Mouse (Mus musculus) left cerebral cortex, postnatal 10 days (tissue): Measurements from ENCODE around the gene Slc17a2. TPM values are rescaled to one million over a fixed set of nuclear protein-coding genes. Genes with fewer than 3 reads are reported as not detected.
A peak's percentile ranks its signal among the peaks of the same experiment; 100 is the strongest.

Source experiments
- DNase-seq, 2 experiments: peaks; one replicate each; pipeline ENCODE4 v3.0.0; 2021 to 2022; ENCODE audit warnings: low spot score in 2 of 2, mixed read lengths in 1 of 2; ENCODE audit errors: extremely low spot score in 1 of 2
- intact Hi-C: fragments of 180-260 bp; cut with DNase I; formaldehyde crosslinking; loops from one replicate; pipeline ENCODE4 v1.15.1; 2025
- total RNA-seq, 2 experiments: library from RNA; stranded (reverse); gene quantifications; 2 replicates each; pipeline ENCODE4 v1.2.3; 2021

Gene Slc17a2
- total RNA-seq, 2 experiments from 2014 or later, result not detected

GRCm38 (mm10) chr13:23772561-23773313 lies 34.1 kb upstream of the Slc17a2 start:
- DNase-seq, result peak; percentile 47 to 64
- intact Hi-C loops, result no loop called here

GRCm38 (mm10) chr13:23778339-23778738 lies 28.5 kb upstream of the Slc17a2 start:
- no peak for DNase-seq
- intact Hi-C loops, result no loop called here

- intact Hi-C loops, result no loop called here
- no peak for DNase-seq
Measured at GRCm38 (mm10) chr13:23779025-23779424, 27.8 kb upstream of the Slc17a2 start.

GRCm38 (mm10) chr13:23792520-23792919 lies 14.3 kb upstream of the Slc17a2 start:
- intact Hi-C loops, result no loop called here
- peak; percentile 57 to 58 for DNase-seq

- DNase-seq, result no peak
- intact Hi-C loops, result no loop called here
Measured at GRCm38 (mm10) chr13:23799405-23799804, 7.4 kb upstream of the Slc17a2 start.

- intact Hi-C loops, result no loop called here
- no peak for DNase-seq
Measured at GRCm38 (mm10) chr13:23804532-23804931, 2.3 kb upstream of the Slc17a2 start.

GRCm38 (mm10) chr13:23816148-23816547 lies 9.4 kb downstream of the Slc17a2 start:
- DNase-seq, result no peak
- intact Hi-C loops, result no loop called here

- no peak for DNase-seq
- intact Hi-C loops, result no loop called here
Measured at GRCm38 (mm10) chr13:23820179-23820940, 13.6 kb downstream of the Slc17a2 start.

GRCm38 (mm10) chr13:23822213-23822612 lies 15.4 kb downstream of the Slc17a2 start:
- intact Hi-C loops, result no loop called here
- DNase-seq, result no peak

- intact Hi-C loops, result no loop called here
- DNase-seq, result no peak
Measured at GRCm38 (mm10) chr13:23826606-23827005, 19.8 kb downstream of the Slc17a2 start.

- intact Hi-C loops, result loop anchor here (5.0 kb wide), 2 partner anchors 189 to 449 kb away; partner anchors contain the start of gene Carmil1
Measured at GRCm38 (mm10) chr13:23833053-23833452, 26.3 kb downstream of the Slc17a2 start.

GRCm38 (mm10) chr13:23834836-23835235 lies 28.0 kb downstream of the Slc17a2 start:
- intact Hi-C loops, result loop anchor here (5.0 kb wide), 2 partner anchors 187 to 447 kb away; partner anchors contain the start of gene Carmil1
- DNase-seq, result no peak

More at GRCm38 (mm10) chr13:23833053-23833452, 26.3 kb downstream of the Slc17a2 start:
- peak; percentile 13 to 43 for DNase-seq

GRCm38 (mm10) chr13:23836630-23837029 lies 29.8 kb downstream of the Slc17a2 start:
- DNase-seq, result no peak
- intact Hi-C loops, result no loop called here

- DNase-seq, result no peak
- intact Hi-C loops, result no loop called here
Measured at GRCm38 (mm10) chr13:23839308-23839707, 32.5 kb downstream of the Slc17a2 start, which contains the start of gene Slc17a3. Gene Slc17a3, plus strand, starts transcription at chr13:23839434.

GRCm38 (mm10) chr13:23845851-23846250 lies 39.1 kb downstream of the Slc17a2 start:
- intact Hi-C loops, result no loop called here
- no peak for DNase-seq

- intact Hi-C loops, result no loop called here
- no peak for DNase-seq
Measured at GRCm38 (mm10) chr13:23849299-23849698, 42.5 kb downstream of the Slc17a2 start.

GRCm38 (mm10) chr13:23856401-23856800 lies 49.6 kb downstream of the Slc17a2 start:
- no peak for DNase-seq
- intact Hi-C loops, result no loop called here

GRCm38 (mm10) chr13:23861815-23862214 lies 55.0 kb downstream of the Slc17a2 start:
- intact Hi-C loops, result no loop called here

GRCm38 (mm10) chr13:23864711-23865110 lies 57.9 kb downstream of the Slc17a2 start:
- DNase-seq, result peak in 1 of 2 experiments; percentile 35
- intact Hi-C loops, result no loop called here

More at GRCm38 (mm10) chr13:23861815-23862214, 55.0 kb downstream of the Slc17a2 start:
- no peak for DNase-seq
